In the genomic region with DNA sequence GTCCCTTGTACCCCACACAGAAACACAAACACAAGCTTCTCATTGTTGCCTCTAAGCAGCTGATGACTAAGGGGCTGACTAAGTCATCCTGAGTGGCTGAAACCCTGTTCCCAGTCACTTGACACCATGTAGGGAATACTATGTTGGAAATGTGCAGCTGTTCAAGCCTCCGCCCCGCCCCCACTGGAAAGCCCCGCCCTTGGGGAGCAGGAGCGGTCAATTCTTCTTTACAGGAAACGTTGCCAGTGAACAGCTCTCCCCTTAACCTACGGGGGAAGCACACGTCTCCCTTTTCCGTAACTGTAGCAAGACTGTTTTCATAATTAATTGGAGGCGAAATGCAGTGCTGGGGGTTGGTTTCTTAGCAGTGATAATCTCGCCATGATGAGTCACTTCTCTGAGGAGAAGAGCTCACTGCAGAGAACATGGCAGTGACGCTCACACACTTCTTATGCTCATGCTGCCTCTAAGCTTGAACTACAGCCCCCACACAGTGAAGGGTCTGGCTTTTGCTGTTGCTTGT, we compare ENCODE assay signal across 8 mouse cellular contexts. TPM values are rescaled to one million over a fixed set of nuclear protein-coding genes. Genes with fewer than 3 reads are reported as not detected.
DNase-seq lines count a peak whose midpoint lies in the region; ATAC-seq and TF ChIP-seq lines count a peak whose summit lies in the region.

No protein-coding gene starts in this region.

- peak overlapping the region; percentile 32 for H3K4me3 ChIP-seq in forebrain, embryonic 15.5 days
- H3K4me3 ChIP-seq in liver, embryonic 14.5 days (ENCODE audit: insufficient read depth in 1 of 2, low read depth in 2 of 2, low read length in 2 of 2) = peak overlapping the region; percentile 33 to 53
- peak overlapping the region; percentile 19; the same call in 1 of the 2 replicates for H3K4me3 ChIP-seq in neural tube, embryonic 11.5 days (ENCODE audit: low read depth, low read length)

- peak; percentile 36 for DNase-seq in CD4-positive helper T cell, adult 2 months (ENCODE audit: low read depth, low spot score)
- DNase-seq in adrenal gland, postnatal 36 days = peak; percentile 82 to 86
- peak; percentile 83 to 88 for DNase-seq in heart, postnatal 14 days
- peak; percentile 90 to 93 for DNase-seq in kidney, postnatal 4 days
- peak in 2 of 3 experiments; percentile 9 to 27 for DNase-seq in liver, embryonic 14.5 days (ENCODE audit: low read depth in 3 of 3, low spot score in 3 of 3)
- peak; percentile 78 for DNase-seq in neural tube, embryonic 11.5 days (ENCODE audit: low spot score)
- DNase-seq in thymus, postnatal 0 days (ENCODE audit: low spot score) = peak; percentile 38

- no peak for TF ChIP-seq CTCF in liver, embryonic 14.5 days (IDR thresholded peaks at IDR 0.05; ENCODE audit: low read depth)

- H3K9me3 ChIP-seq in forebrain, embryonic 15.5 days = no peaks in the 10 kb centered on the region
- H3K9me3 ChIP-seq in liver, embryonic 14.5 days (ENCODE audit: control insufficient read depth, low read length) = no peaks in the 10 kb centered on the region
- H3K9me3 ChIP-seq in neural tube, embryonic 11.5 days (ENCODE audit: control insufficient read depth, low read length) = no peaks in the 10 kb centered on the region

- ATAC-seq in forebrain, embryonic 15.5 days (replicated peaks) = peak; percentile 67
- ATAC-seq in liver, embryonic 14.5 days (ENCODE audit: insufficient read depth) = peak; percentile 47; the same call in 1 of the 2 replicates
- ATAC-seq in neural tube, embryonic 11.5 days (ENCODE audit: insufficient read depth, low FRiP score, low TSS enrichment) = peak; percentile 38; the same call in 1 of the 2 replicates

- H3K4me1 ChIP-seq in forebrain, embryonic 15.5 days = peaks cover 7% of the 10 kb centered on the region
- H3K4me1 ChIP-seq in liver, embryonic 14.5 days (replicated peaks; ENCODE audit: control insufficient read depth in 2 of 2, insufficient read depth in 2 of 2, low read length in 1 of 2) = peaks cover 0 to 7% of the 10 kb centered on the region in 2 experiments; a peak in 2 of 4 replicates
- H3K4me1 ChIP-seq in neural tube, embryonic 11.5 days (ENCODE audit: control insufficient read depth, insufficient read depth, low read length) = no peaks in the 10 kb centered on the region; the same call in 1 of the 2 replicates

- intact Hi-C loops in heart, postnatal 14 days (cut with DNase I) = loop anchor here (10.0 kb wide), 1 partner anchor 150 kb away; a partner anchor contains a TSS

- H3K36me3 ChIP-seq in forebrain, embryonic 15.5 days = no peaks in the 10 kb centered on the region
- no peaks in the 10 kb centered on the region for H3K36me3 ChIP-seq in liver, embryonic 14.5 days (replicated peaks; ENCODE audit: control insufficient read depth, insufficient read depth, low read depth)
- no peaks in the 10 kb centered on the region for H3K36me3 ChIP-seq in neural tube, embryonic 11.5 days (ENCODE audit: control insufficient read depth, insufficient read depth, low read length)

- no peaks in the 10 kb centered on the region for H3K27me3 ChIP-seq in forebrain, embryonic 15.5 days
- H3K27me3 ChIP-seq in liver, embryonic 14.5 days (ENCODE audit: control insufficient read depth, insufficient read depth, low read length) = no peaks in the 10 kb centered on the region
- no peaks in the 10 kb centered on the region for H3K27me3 ChIP-seq in neural tube, embryonic 11.5 days (ENCODE audit: control insufficient read depth, insufficient read depth, low read length)

- H3K9ac ChIP-seq in forebrain, embryonic 15.5 days (replicated peaks) = peak overlapping the region; percentile 38; the same call in 1 of the 2 replicates
- H3K9ac ChIP-seq in liver, embryonic 14.5 days (replicated peaks) = no peak overlapping the region
- peak overlapping the region; percentile 45 for H3K9ac ChIP-seq in neural tube, embryonic 11.5 days (ENCODE audit: low read length)

- peak overlapping the region; percentile 56 for H3K27ac ChIP-seq in forebrain, embryonic 15.5 days (replicated peaks)
- H3K27ac ChIP-seq in liver, embryonic 14.5 days = no peak overlapping the region
- H3K27ac ChIP-seq in neural tube, embryonic 11.5 days (ENCODE audit: low read depth, low read length) = 0 out of 2 replicates have a peak overlapping the region, but pooled peaks have one; percentile 49

- TF ChIP-seq EP300 in liver, embryonic 14.5 days (IDR thresholded peaks at IDR 0.05; ENCODE audit: low read depth) = no peak

- peak overlapping the region; percentile 36 for H3K4me2 ChIP-seq in forebrain, embryonic 15.5 days (replicated peaks)
- H3K4me2 ChIP-seq in liver, embryonic 14.5 days (ENCODE audit: low read depth) = peak overlapping the region; percentile 51
- H3K4me2 ChIP-seq in neural tube, embryonic 11.5 days (ENCODE audit: low read depth) = peak overlapping the region; percentile 35

- WGBS in forebrain, embryonic 15.5 days = 14% methylated on average over 11 of the region's 11 CpGs
- WGBS in liver, embryonic 14.5 days (ENCODE audit: insufficient replicate concordance) = 3% methylated on average over 11 of the region's 11 CpGs
- 25% methylated on average over 11 of the region's 11 CpGs for whole genome bisulfite sequencing in neural tube, embryonic 11.5 days

RNA-seq across cellular contexts. Expression of a gene that starts 27.7 kb away (rescaled TPM):
- 100 to 1,000 TPM; 121 to 150 TPM for total RNA-seq in adrenal gland, postnatal 36 days (2021)
- 320 and 350 TPM in 2 replicates for polyA plus RNA-seq in forebrain, embryonic 15.5 days (2015; fragmentation: Nextera tagmentation; extraction: Ambion mirVana)
- total RNA-seq in heart, postnatal 14 days (2021) = 100 to 1,000 TPM; 329 to 343 TPM
- 7.8 and 8.8 TPM in 2 replicates for polyA plus RNA-seq in liver, embryonic 14.5 days (2012; rRNA removed)
- polyA plus RNA-seq in liver, embryonic 14.5 days (2014; fragmentation: Nextera tagmentation; extraction: Ambion mirVana) = 30.8 and 34.3 TPM in 2 replicates
- polyA plus RNA-seq in neural tube, embryonic 11.5 days (2014; fragmentation: Nextera tagmentation; extraction: Ambion mirVana) = 340 and 360 TPM in 2 replicates
- polyA plus RNA-seq in thymus, postnatal 0 days (2015; fragmentation: Nextera tagmentation; extraction: Ambion mirVana) = 79.4 and 84.0 TPM in 2 replicates

RNA-seq across cellular contexts. Expression of a gene that starts 39.5 kb away (rescaled TPM):
- total RNA-seq in adrenal gland, postnatal 36 days (2021) = 10 to 100 TPM; 62.8 to 67.5 TPM
- 157 and 164 TPM in 2 replicates for polyA plus RNA-seq in forebrain, embryonic 15.5 days (2015; fragmentation: Nextera tagmentation; extraction: Ambion mirVana)
- 10 to 100 TPM; 38.0 to 39.8 TPM for total RNA-seq in heart, postnatal 14 days (2021)
- 11.3 and 17.4 TPM in 2 replicates for polyA plus RNA-seq in liver, embryonic 14.5 days (2012; rRNA removed)
- 46.1 and 50.5 TPM in 2 replicates for polyA plus RNA-seq in liver, embryonic 14.5 days (2014; fragmentation: Nextera tagmentation; extraction: Ambion mirVana)
- polyA plus RNA-seq in neural tube, embryonic 11.5 days (2014; fragmentation: Nextera tagmentation; extraction: Ambion mirVana) = 218 and 226 TPM in 2 replicates
- 185 and 189 TPM in 2 replicates for polyA plus RNA-seq in thymus, postnatal 0 days (2015; fragmentation: Nextera tagmentation; extraction: Ambion mirVana)

Comparison
In these comparisons a context has a peak if more than half of its experiments do, and no peak if none do; other contexts are left out.
1. DNase-seq: peak in every context shown above with its lines; median percentile 92 in kidney, postnatal 4 days; 86 in heart, postnatal 14 days; 84 in adrenal gland, postnatal 36 days; 78 in neural tube, embryonic 11.5 days; 38 in thymus, postnatal 0 days; 36 in CD4-positive helper T cell, adult 2 months; 18 in liver, embryonic 14.5 days.